Mouse (Mus musculus): ENCODE measurements at regions not wholly inside any gene's neighbourhood (a gene's known extent, or its start where the extent isn't known, plus 50 kb on each side); places are given as distances from the start of the nearest gene placed in this dataset.

DNA sequence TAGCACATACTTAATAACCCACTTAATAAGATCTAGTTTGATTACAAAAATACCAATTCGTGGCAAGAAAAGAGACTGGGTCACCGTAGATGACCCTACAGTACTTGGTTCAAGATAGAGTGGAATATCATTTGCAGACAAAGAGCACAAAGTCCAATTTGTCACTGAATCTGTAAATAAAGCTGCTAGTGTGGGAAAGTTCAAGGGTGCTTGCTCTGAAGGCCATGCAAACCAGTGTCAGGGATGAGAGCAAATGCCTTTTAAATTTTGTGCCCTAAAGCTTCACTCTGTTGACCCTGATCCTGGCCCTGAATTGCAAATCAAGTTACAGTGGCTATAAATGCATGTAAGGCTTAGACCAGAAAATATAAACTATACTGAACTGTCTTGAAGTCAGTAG is 113.1 kb downstream of the Cd55b start:
- DNase-seq = no peak

DNA sequence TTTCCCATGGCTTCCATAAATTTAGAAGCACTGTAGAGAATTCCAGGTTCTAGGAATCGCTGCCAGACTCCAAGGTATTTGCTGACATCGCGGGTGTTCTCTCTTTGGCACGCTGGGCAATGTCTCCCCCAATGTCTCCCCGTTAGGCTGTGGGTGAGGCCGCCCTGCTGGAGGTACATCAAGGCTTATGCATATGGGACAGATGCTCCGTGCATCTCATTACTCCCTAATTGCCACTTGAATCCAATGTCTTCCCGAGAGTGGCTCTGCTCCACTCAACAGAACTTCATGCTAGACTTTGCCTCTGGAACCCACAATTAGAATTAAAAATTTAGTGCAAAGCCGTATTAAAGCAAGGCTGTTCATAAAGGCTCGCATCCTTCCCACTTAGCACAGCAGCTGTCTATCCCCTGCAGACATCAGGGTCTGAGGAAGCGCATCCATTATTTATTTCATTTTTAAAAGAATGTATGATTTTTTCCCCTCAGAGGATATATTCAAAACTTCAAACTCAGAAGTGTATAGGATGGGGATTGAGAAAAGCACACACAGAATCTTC is 120.9 kb downstream of the Cd55b start:
- DNase-seq = peak in 1 of 2 experiments; percentile 19

DNA sequence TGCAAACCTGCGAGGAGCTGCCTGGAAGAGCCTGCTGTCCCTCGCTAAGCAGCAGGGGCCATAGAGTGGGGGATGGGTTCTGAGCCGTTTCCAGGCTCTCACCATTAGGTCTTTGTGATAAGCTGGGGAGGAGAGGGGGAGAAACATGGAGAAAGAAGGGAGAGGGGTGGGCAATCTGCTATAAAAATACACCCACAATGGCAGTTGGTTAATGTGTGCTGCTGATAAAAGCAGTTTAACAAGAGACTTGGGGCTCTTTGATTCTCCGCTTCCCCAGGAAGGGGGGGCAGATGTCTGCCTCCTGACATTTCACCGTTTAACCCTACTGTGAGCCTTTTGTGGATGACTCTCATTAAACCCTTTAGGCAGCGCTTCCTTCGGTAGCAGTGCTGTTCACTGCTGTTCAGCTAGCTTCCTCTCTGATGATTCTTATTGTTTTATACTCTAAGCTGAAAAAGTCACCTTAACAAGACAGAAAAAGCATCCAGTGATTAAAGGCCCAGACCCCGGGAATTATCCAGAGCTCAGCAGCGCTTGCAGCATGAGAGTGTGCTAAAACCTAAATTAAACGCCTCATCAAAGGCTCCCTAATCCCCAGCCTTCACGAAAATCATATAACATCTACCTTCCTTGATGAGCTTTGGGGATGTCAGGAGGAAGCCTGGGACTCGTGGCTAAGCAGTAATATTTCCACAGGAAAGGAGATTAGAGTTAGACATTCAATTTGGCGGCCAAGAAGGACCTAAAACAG is 122.6 kb downstream of the Cd55b start:
- peak; percentile 68 to 74 for DNase-seq

GRCm38 (mm10) chr1:130299641-130300040 is 123.2 kb downstream of the Cd55b start:
- no peak for DNase-seq

DNA sequence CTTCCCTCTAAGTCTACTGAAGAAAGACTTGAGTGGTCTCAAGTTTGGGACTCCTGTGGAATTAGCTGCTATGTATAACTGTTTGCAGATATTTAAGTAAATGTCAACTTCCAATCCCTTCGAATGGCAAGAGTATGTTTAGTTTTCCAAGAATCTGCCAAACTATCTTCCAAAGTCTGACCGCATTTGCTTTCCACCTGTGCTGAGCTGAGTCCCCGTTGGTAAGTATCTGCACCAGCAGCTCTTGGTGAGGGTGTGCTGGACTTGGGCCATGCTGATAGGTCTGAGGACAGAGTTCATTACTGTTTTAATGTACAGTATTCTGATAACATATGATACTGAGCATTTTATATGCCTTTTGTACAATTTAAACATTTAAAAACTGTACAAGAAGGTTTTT is 123.7 kb downstream of the Cd55b start:
- DNase-seq = no peak

DNA sequence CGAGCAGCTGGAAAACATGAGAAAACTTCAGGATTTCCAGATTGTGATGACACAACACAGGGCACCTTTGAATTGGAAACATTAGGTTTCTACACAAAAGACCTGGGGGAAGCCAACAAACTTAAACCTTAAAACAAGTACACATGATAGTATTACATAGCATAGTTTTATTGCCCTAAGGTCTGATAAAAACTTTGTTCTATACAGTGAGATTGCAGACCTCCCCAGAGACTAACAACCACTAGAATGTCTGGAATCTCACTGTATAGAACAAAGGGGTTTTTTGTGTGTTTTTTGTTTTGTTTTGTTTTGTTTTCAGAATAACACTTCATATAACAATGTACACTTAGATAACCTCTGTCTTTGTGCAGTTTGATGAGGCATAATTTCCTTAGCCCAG is 124.2 kb downstream of the Cd55b start:
- no peak for DNase-seq

GRCm38 (mm10) chr1:130297471-130297870 is 125.3 kb downstream of the Cd55b start:
- DNase-seq = peak in 1 of 2 experiments; percentile 4

DNA sequence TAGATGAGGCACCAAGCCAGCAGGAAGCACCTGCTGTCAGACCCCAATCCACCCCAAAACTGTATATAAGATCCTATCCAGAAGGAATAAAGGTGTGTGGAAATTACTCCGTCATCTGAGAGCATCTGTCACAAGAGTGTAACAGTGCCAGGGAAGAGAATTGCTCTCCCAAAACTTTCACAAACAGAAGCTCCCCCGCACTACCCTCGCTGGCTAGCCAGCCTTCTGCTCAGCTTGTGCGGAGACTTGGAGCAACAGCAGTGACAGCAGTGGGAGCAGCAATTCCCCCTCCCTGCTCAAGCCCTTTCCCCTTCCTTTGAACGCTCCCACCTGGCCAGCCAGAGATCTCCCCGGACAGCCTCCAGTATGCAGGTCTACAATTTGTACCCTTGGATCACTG is 136.9 kb downstream of the Cd55b start:
- no peak for DNase-seq

- no peak for DNase-seq
These were observed 140.7 kb downstream of the Cd55b start for GRCm38 (mm10) chr1:130282153-130282552.

DNA sequence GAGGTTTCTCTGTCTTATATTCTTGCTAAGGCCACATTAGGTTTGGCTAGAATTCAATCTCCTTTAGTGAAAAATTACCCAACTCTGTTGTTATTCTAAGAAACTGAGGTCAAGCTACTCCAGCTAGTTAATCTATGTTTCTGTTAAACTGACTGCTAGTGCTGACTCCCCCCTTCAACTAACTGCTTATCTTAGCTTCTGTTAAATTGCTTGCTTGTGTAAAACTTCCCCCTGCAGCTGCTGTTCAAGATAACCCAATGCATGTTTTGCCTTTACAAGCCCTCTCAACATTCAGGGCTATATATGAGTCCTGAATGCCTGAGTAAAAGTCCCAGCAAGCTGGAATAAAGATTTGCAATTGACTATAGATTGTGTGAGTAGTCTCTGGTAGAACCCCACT is 143.6 kb downstream of the Cd55b start:
- DNase-seq = no peak

DNA sequence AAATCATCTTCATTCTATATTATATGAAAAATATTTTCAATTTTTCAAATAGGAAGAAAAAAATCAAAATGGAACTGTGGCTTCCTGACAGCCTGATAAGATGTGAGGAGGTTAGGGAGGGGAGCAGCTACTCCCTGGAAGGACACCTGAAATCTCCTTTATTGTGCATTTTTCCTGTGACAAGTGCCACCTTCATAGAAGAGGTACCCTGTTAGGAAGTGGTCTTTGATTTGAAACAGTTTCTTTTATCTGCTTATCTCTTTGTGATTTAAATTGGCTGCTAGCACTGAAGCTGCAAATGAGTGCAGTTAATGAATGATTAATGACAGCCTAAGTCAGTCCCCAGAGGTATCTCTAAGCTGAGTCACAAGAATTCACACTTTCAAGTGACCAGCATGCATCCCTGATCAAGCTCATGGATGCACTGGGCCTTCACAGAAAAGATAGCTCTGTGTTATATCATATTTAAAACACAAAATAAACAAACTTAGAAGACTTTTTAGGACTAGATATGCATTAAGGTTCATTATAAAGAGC is 144.7 kb downstream of the Cd55b start:
- DNase-seq = no peak

- DNase-seq = no peak
These were observed 145.9 kb downstream of the Cd55b start for GRCm38 (mm10) chr1:130276885-130277284.

DNA sequence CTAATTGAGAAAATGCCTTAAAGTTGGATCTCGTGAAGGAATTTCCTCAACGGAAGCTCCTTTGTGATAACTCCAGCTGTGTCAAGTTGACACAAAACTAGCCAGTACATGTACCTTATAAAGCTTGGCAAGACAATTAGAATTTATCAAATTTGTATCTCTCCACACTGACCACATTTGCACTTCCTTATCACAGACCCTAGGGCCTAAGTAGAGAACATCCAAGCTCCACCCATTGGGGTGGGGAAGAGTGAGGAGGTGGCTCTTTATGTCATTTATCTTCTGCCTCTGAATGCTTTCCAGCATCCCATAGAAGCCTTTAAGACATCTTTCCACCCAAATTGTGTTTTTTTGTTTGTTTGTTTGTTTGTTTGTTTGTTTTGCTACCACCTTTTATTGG is 146.8 kb downstream of the Cd55b start:
- no peak for DNase-seq

- peak in 1 of 2 experiments; percentile 11 for DNase-seq
These were observed 148.3 kb downstream of the Cd55b start for GRCm38 (mm10) chr1:130274470-130274869.

DNA sequence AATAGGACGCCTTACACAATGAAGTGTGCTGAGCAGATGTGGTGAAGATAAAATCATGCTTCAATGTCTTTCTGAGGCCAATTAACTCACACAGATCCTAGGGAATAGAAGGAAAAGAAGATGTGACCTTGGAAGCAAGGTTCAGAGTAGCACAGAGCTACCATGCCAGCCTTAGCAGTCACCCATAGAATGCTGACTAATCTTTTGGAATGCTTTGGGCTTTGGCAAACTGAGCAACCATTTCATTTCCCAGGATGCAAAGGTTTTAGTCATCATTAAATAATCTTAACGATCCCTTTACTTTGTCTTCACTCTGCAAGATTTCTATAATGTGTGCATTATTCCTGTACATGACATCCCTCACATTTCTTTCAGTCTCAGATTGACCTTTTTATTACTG is 152.4 kb downstream of the Cd55b start:
- DNase-seq = no peak

All from cerebellum, postnatal 10 days (tissue).